Mouse (Mus musculus) olfactory bulb, adult 2 months (tissue): ENCODE data around the gene Lypd6b.

ENCODE experiments used
- CTCF ChIP-seq: fragments of 200-500 bp; IDR thresholded peaks from 2 replicates; pipeline ENCODE4 v1.5.1; 2012; ENCODE audit warnings: low read depth, mild to moderate bottlenecking, low read length, moderate library complexity; ENCODE audit not compliant: insufficient read depth
- POLR2A ChIP-seq: fragments of 200-500 bp; IDR thresholded peaks from 2 replicates; pipeline ENCODE4 v1.6.1; 2012; ENCODE audit warnings: mild to moderate bottlenecking, low read depth, low read length, moderate library complexity; ENCODE audit not compliant: insufficient read depth

GRCm38 (mm10) chr2:49841089-49841488 lies 53.6 kb downstream of the Lypd6b start:
- no peak for TF ChIP-seq CTCF
- no peak for TF ChIP-seq POLR2A
